Mouse (Mus musculus) forebrain, embryonic 16.5 days (tissue): ENCODE data around the gene Abhd17c. TPM values are rescaled to one million over a fixed set of nuclear protein-coding genes. Genes with fewer than 3 reads are reported as not detected.
"Not testable (repeated sequence)": the region's sequence is repeated elsewhere in the genome, so short reads cannot be mapped to it uniquely, and the experiment has no call there.

Experiments used
- ATAC-seq: fragments of 200-750 bp; cut with Nextera tagmentation; 2 replicates; pipeline ENCODE4 v1.8.0; 2017; ENCODE audit warnings: mild to moderate bottlenecking, moderate library complexity
- H3K27ac ChIP-seq: fragments of 300-500 bp; sonication (generic); 2 replicates; pipeline ENCODE4 v1.5.1; 2014; ENCODE audit warnings: low read length, control low read depth
- H3K27me3 ChIP-seq: fragments of 300-500 bp; sonication (generic); replicated peaks from 2 replicates; pipeline ENCODE4 v1.6.1; 2014; ENCODE audit warnings: low read length; ENCODE audit not compliant: control insufficient read depth, insufficient read depth
- H3K36me3 ChIP-seq: fragments of 300-500 bp; sonication (generic); 2 replicates; pipeline ENCODE4 v1.6.1; 2014; ENCODE audit not compliant: control insufficient read depth, insufficient read depth
- H3K4me1 ChIP-seq: fragments of 300-500 bp; sonication (generic); replicated peaks from 2 replicates; pipeline ENCODE4 v1.6.1; 2014; ENCODE audit warnings: low read length; ENCODE audit not compliant: control insufficient read depth, insufficient read depth
- H3K4me2 ChIP-seq: fragments of 300-500 bp; sonication (generic); 2 replicates; pipeline ENCODE4 v1.6.1; 2014; ENCODE audit warnings: mild to moderate bottlenecking, low read length, control low read depth
- H3K4me3 ChIP-seq: fragments of 300-500 bp; sonication (generic); replicated peaks from 2 replicates; pipeline ENCODE4 v1.5.1; 2014; ENCODE audit warnings: mild to moderate bottlenecking, low read length, control low read depth
- H3K9ac ChIP-seq: fragments of 300-500 bp; sonication (generic); replicated peaks from 2 replicates; pipeline ENCODE4 v1.6.1; 2014; ENCODE audit warnings: low read depth, low read length, control low read depth
- H3K9me3 ChIP-seq: fragments of 300-500 bp; sonication (generic); 2 replicates; pipeline ENCODE4 v1.6.1; 2016; ENCODE audit warnings: low read length; ENCODE audit not compliant: control insufficient read depth
- WGBS: fragments of 180-500 bp; shearing (Covaris S2); extraction: QIAGEN DNeasy Blood & Tissue Kit; methylation state at CpG from one replicate; pipeline ENCODE4 v1.1.7; 2014; 5-methylcytosine and 5-hydroxymethylcytosine counted together
- polyA plus RNA-seq: library from polyadenylated mRNA; unstranded; fragments of >200 nt; fragmentation: Nextera tagmentation; extraction: Ambion mirVana; gene quantifications from 2 replicates; pipeline ENCODE4 v1.2.1, GENCODE M21; 2015

The Abhd17c gene
- 26.2 and 36.1 TPM in 2 replicates for polyA plus RNA-seq

GRCm38 (mm10) chr7:84151001-84151959 lies at the start of gene Abhd17c:
TSS of gene Abhd17c (minus strand) at chr7:84151893.
- H3K27me3 ChIP-seq = no peaks in the 10 kb centered on the region
- under 1% methylated on average over 101 of the region's 109 CpGs for WGBS
- peak; percentile 62 for ATAC-seq

GRCm38 (mm10) chr7:84197208-84197860 lies 45.6 kb upstream of the Abhd17c start:
- no peak for ATAC-seq
- no peaks in the 10 kb centered on the region for H3K4me1 ChIP-seq
- no peaks in the 10 kb centered on the region for H3K36me3 ChIP-seq
- H3K4me3 ChIP-seq = no peak overlapping the region
- H3K27ac ChIP-seq = no peak overlapping the region
- no peak overlapping the region for H3K9ac ChIP-seq
- no peaks in the 10 kb centered on the region for H3K27me3 ChIP-seq
- WGBS = 94% methylated on average over 6 of the region's 6 CpGs
- no peak overlapping the region for H3K4me2 ChIP-seq
- no peaks in the 10 kb centered on the region for H3K9me3 ChIP-seq

More at GRCm38 (mm10) chr7:84151001-84151959, at the start of gene Abhd17c:
- peak within 1 kb of the TSS; percentile 67 for H3K4me2 ChIP-seq
- peaks cover 34% of the 10 kb centered on the region for H3K4me1 ChIP-seq
- H3K4me3 ChIP-seq = peak within 1 kb of the TSS; percentile 85
- H3K9ac ChIP-seq = peak within 1 kb of the TSS; percentile 98
- peak within 1 kb of the TSS; percentile 92 for H3K27ac ChIP-seq
- H3K9me3 ChIP-seq = no peaks in the 10 kb centered on the region
- H3K36me3 ChIP-seq = no peaks in the 10 kb centered on the region

- H3K27ac ChIP-seq = no peak overlapping the region
- H3K4me3 ChIP-seq = no peak overlapping the region
- ATAC-seq = no peak
- H3K36me3 ChIP-seq = no peaks in the 10 kb centered on the region
- no peaks in the 10 kb centered on the region for H3K27me3 ChIP-seq
- H3K4me2 ChIP-seq = no peak overlapping the region
- no peaks in the 10 kb centered on the region for H3K9me3 ChIP-seq
- no peak overlapping the region for H3K9ac ChIP-seq
- WGBS = 90% methylated on average over 6 of the region's 6 CpGs
- H3K4me1 ChIP-seq = no peaks in the 10 kb centered on the region
These were observed 44.5 kb upstream of the Abhd17c start for GRCm38 (mm10) chr7:84196221-84196620.

- Histone ChIP-seq H3K27me3 (no peaks in the 10 kb centered on the region), H3K4me2 (no peak overlapping the region), H3K4me1 (no peaks in the 10 kb centered on the region), H3K9ac (no peak overlapping the region), H3K4me3 (no peak overlapping the region), H3K9me3 (no peaks in the 10 kb centered on the region), H3K36me3 (no peaks in the 10 kb centered on the region), H3K27ac (no peak overlapping the region)
- 88% methylated on average over 3 of the region's 3 CpGs for WGBS
- no peak for ATAC-seq
These were observed 40.6 kb upstream of the Abhd17c start for GRCm38 (mm10) chr7:84192256-84192655.

GRCm38 (mm10) chr7:84191476-84191875 lies 39.8 kb upstream of the Abhd17c start:
- no peaks in the 10 kb centered on the region for H3K27me3 ChIP-seq
- H3K4me2 ChIP-seq = no peak overlapping the region
- no peak overlapping the region for H3K27ac ChIP-seq
- H3K4me1 ChIP-seq = no peaks in the 10 kb centered on the region
- H3K36me3 ChIP-seq = no peaks in the 10 kb centered on the region
- 90% methylated on average over 2 of the region's 2 CpGs for WGBS
- no peak overlapping the region for H3K9ac ChIP-seq
- H3K9me3 ChIP-seq = no peaks in the 10 kb centered on the region
- no peak overlapping the region for H3K4me3 ChIP-seq
- no peak for ATAC-seq

- Histone ChIP-seq H3K4me2 (no peak overlapping the region), H3K27ac (no peak overlapping the region), H3K9me3 (no peaks in the 10 kb centered on the region), H3K4me1 (no peaks in the 10 kb centered on the region), H3K36me3 (no peaks in the 10 kb centered on the region), H3K9ac (no peak overlapping the region), H3K4me3 (no peak overlapping the region), H3K27me3 (no peaks in the 10 kb centered on the region)
- ATAC-seq = no peak
- WGBS = 72% methylated on average over 5 of the region's 5 CpGs
These were observed 36.5 kb upstream of the Abhd17c start for GRCm38 (mm10) chr7:84188196-84188595.

- H3K4me2 ChIP-seq = no peak overlapping the region
- H3K36me3 ChIP-seq = no peaks in the 10 kb centered on the region
- no peaks in the 10 kb centered on the region for H3K4me1 ChIP-seq
- peak; percentile 92 for ATAC-seq
- no peak overlapping the region for H3K9ac ChIP-seq
- H3K4me3 ChIP-seq = no peak overlapping the region
- no peaks in the 10 kb centered on the region for H3K27me3 ChIP-seq
- peak overlapping the region; percentile 20 for H3K27ac ChIP-seq
- 59% methylated on average over 4 of the region's 4 CpGs for WGBS
- H3K9me3 ChIP-seq = no peaks in the 10 kb centered on the region
These were observed 33.5 kb upstream of the Abhd17c start for GRCm38 (mm10) chr7:84185196-84185595.

GRCm38 (mm10) chr7:84184703-84185102 lies 33.0 kb upstream of the Abhd17c start:
- Histone ChIP-seq H3K4me3 (no peak overlapping the region), H3K9ac (no peak overlapping the region), H3K4me2 (no peak overlapping the region), H3K9me3 (no peaks in the 10 kb centered on the region), H3K4me1 (no peaks in the 10 kb centered on the region), H3K27ac (peak overlapping the region; percentile 20; the same call in 1 of the 2 replicates), H3K27me3 (no peaks in the 10 kb centered on the region), H3K36me3 (no peaks in the 10 kb centered on the region)
- no peak for ATAC-seq
- WGBS = 85% methylated on average over 3 of the region's 3 CpGs

- not testable (repeated sequence) for H3K27me3 ChIP-seq, H3K4me2 ChIP-seq, H3K36me3 ChIP-seq, H3K9ac ChIP-seq, H3K9me3 ChIP-seq, H3K4me3 ChIP-seq, H3K27ac ChIP-seq, ATAC-seq, H3K4me1 ChIP-seq
- WGBS = 97% methylated on average over 2 of the region's 2 CpGs
These were observed 27.1 kb upstream of the Abhd17c start for GRCm38 (mm10) chr7:84178809-84179208.
